Mouse (Mus musculus) intestine, embryonic 15.5 days (tissue): ENCODE results near the gene Pip4k2c. TPM values are rescaled to one million over a fixed set of nuclear protein-coding genes. Genes with fewer than 3 reads are reported as not detected.

Source experiments
- ATAC-seq: fragments of 200-750 bp; cut with Nextera tagmentation; 2 replicates; pipeline ENCODE4 v1.8.0; 2017; ENCODE audit warnings: moderate TSS enrichment, moderate library complexity
- H3K27ac ChIP-seq: fragments of 300-500 bp; sonication (generic); 2 replicates; pipeline ENCODE4 v1.5.1; 2015; ENCODE audit warnings: mild to moderate bottlenecking, inconsistent platforms
- H3K27me3 ChIP-seq: fragments of 300-500 bp; sonication (generic); replicated peaks from 2 replicates; pipeline ENCODE4 v1.6.1; 2015; ENCODE audit warnings: inconsistent platforms
- H3K36me3 ChIP-seq: fragments of 300-500 bp; sonication (generic); 2 replicates; pipeline ENCODE4 v1.6.1; 2015; ENCODE audit warnings: inconsistent platforms
- H3K4me1 ChIP-seq: fragments of 300-500 bp; sonication (generic); replicated peaks from 2 replicates; pipeline ENCODE4 v1.6.1; 2015; ENCODE audit warnings: inconsistent platforms
- H3K4me2 ChIP-seq: fragments of 300-500 bp; sonication (generic); replicated peaks from 2 replicates; pipeline ENCODE4 v1.6.1; 2015; ENCODE audit warnings: mild to moderate bottlenecking, inconsistent platforms
- H3K4me3 ChIP-seq: fragments of 300-500 bp; sonication (generic); replicated peaks from 2 replicates; pipeline ENCODE4 v1.5.1; 2015; ENCODE audit warnings: inconsistent platforms
- H3K9ac ChIP-seq: fragments of 300-500 bp; sonication (generic); 2 replicates; pipeline ENCODE4 v1.6.1; 2015; ENCODE audit warnings: inconsistent platforms
- H3K9me3 ChIP-seq: fragments of 300-500 bp; sonication (generic); 2 replicates; pipeline ENCODE4 v1.6.1; 2016; ENCODE audit warnings: inconsistent platforms
- WGBS: fragments of 180-500 bp; shearing (Covaris S2); methylation state at CpG from one replicate; pipeline ENCODE4 v1.1.7; 2015; 5-methylcytosine and 5-hydroxymethylcytosine counted together
- polyA plus RNA-seq: library from polyadenylated mRNA; unstranded; fragments of >200 nt; fragmentation: Nextera tagmentation; extraction: Ambion mirVana; gene quantifications from 2 replicates; pipeline ENCODE4 v1.2.1, GENCODE M21; 2015

The Pip4k2c gene
- polyA plus RNA-seq, 1 experiment from 2014 or later, result 35.0 TPM

GRCm38 (mm10) chr10:127176228-127176627 lies 35.2 kb downstream of the Pip4k2c start:
- Histone ChIP-seq H3K9ac (no peak overlapping the region), H3K4me2 (no peak overlapping the region), H3K27ac (no peak overlapping the region), H3K4me1 (peaks cover 19% of the 10 kb centered on the region), H3K27me3 (peaks cover 40% of the 10 kb centered on the region), H3K36me3 (no peaks in the 10 kb centered on the region; the same call in 1 of the 2 replicates), H3K9me3 (no peaks in the 10 kb centered on the region), H3K4me3 (no peak overlapping the region)
- 50% methylated on average over 3 of the region's 3 CpGs for WGBS
- ATAC-seq, result no peak

GRCm38 (mm10) chr10:127174170-127174569 lies 37.2 kb downstream of the Pip4k2c start:
- H3K9ac ChIP-seq, result no peak overlapping the region
- peaks cover 34% of the 10 kb centered on the region for H3K27me3 ChIP-seq
- no peak overlapping the region for H3K4me3 ChIP-seq
- peaks cover 30% of the 10 kb centered on the region for H3K4me1 ChIP-seq
- H3K9me3 ChIP-seq, result no peaks in the 10 kb centered on the region
- ATAC-seq, result no peak
- H3K36me3 ChIP-seq, result no peaks in the 10 kb centered on the region; the same call in 1 of the 2 replicates
- no peak overlapping the region for H3K27ac ChIP-seq
- no peak overlapping the region for H3K4me2 ChIP-seq
- WGBS, result 89% methylated on average over 7 of the region's 7 CpGs

GRCm38 (mm10) chr10:127173148-127174065 lies 38.0 kb downstream of the Pip4k2c start:
- Histone ChIP-seq H3K4me1 (peaks cover 26% of the 10 kb centered on the region), H3K36me3 (no peaks in the 10 kb centered on the region; the same call in 1 of the 2 replicates), H3K27ac (no peak overlapping the region), H3K9ac (no peak overlapping the region), H3K27me3 (peaks cover 30% of the 10 kb centered on the region), H3K4me3 (no peak overlapping the region), H3K9me3 (no peaks in the 10 kb centered on the region), H3K4me2 (no peak overlapping the region)
- no peak for ATAC-seq
- 82% methylated on average over 16 of the region's 16 CpGs for WGBS

- H3K9ac ChIP-seq, result no peak overlapping the region
- no peak overlapping the region for H3K27ac ChIP-seq
- no peak for ATAC-seq
- H3K4me1 ChIP-seq, result peaks cover 18% of the 10 kb centered on the region
- no peaks in the 10 kb centered on the region; the same call in 1 of the 2 replicates for H3K36me3 ChIP-seq
- 90% methylated on average over 15 of the region's 15 CpGs for WGBS
- H3K4me2 ChIP-seq, result no peak overlapping the region
- H3K4me3 ChIP-seq, result no peak overlapping the region
- H3K9me3 ChIP-seq, result no peaks in the 10 kb centered on the region
- peaks cover 29% of the 10 kb centered on the region for H3K27me3 ChIP-seq
These were observed 39.7 kb downstream of the Pip4k2c start for GRCm38 (mm10) chr10:127171631-127172200.

DNA sequence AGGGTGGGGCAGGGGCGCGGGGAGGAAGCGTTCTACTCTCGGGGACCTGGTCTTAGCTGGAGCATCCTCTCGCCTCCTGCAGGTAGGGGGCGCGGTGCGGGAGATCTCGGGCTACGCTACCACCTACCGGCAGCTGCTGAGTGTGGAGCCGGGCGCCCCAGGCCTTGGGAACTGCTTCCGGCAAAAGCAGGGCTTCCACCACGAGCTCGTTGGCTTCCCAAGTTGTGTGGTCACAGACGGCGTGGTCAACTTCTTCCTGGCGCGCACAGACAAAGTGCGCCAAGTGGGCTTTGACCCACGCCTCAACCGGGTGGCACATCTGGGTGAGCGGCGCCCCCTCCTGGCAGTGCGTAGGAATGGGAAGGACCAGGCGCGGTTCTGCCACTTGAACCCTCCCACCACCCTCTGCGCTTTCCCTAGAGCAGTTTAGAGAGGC lies 40.5 kb downstream of the Pip4k2c start:
- Histone ChIP-seq H3K36me3 (no peaks in the 10 kb centered on the region; the same call in 1 of the 2 replicates), H3K4me1 (peaks cover 21% of the 10 kb centered on the region), H3K27me3 (peaks cover 31% of the 10 kb centered on the region), H3K4me3 (peak overlapping the region; percentile 38), H3K27ac (no peak overlapping the region), H3K4me2 (peak overlapping the region; percentile 77), H3K9ac (peak overlapping the region; percentile 17; the same call in 1 of the 2 replicates), H3K9me3 (no peaks in the 10 kb centered on the region)
- WGBS, result 3% methylated on average over 29 of the region's 29 CpGs
- ATAC-seq, result peak; percentile 70

- Histone ChIP-seq H3K36me3 (no peaks in the 10 kb centered on the region; the same call in 1 of the 2 replicates), H3K4me1 (peaks cover 25% of the 10 kb centered on the region), H3K27me3 (peaks cover 34% of the 10 kb centered on the region), H3K9me3 (no peaks in the 10 kb centered on the region), H3K4me2 (peak overlapping the region; percentile 77), H3K27ac (no peak overlapping the region), H3K9ac (0 out of 2 replicates have a peak overlapping the region, but pooled peaks have one; percentile 17), H3K4me3 (peak overlapping the region; percentile 38)
- ATAC-seq, result no peak
- WGBS, result 14% methylated on average over 22 of the region's 22 CpGs
These were observed 41.4 kb downstream of the Pip4k2c start for GRCm38 (mm10) chr10:127170002-127170401.

DNA sequence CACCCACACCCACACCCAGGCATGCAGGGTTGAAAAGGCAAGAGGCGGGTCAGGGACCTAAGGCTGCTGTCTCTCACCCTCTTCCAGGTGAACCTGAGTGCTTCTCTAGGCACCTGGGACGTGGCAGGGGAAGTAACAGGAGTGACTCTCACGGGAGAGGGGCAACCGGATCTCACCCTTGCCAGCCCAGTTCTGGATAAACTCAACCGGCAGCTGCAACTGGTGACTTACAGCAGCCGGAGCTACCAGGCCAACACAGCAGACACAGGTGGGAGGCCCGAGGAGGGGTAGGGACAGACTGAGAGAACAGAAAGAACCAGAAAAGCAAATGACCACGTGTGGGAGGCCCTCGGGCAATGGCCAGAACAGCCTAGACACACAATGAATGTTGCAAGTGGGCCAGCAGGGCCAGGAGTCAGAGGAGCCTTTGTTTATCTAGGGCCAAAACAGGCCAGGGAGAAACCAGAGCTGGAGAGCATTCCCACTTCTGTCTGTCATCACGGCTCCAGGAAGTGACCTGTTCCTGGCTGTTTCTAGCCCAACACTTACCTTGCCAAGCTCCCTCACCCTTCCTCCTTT lies 43.7 kb downstream of the Pip4k2c start:
- Histone ChIP-seq H3K9me3 (no peaks in the 10 kb centered on the region), H3K36me3 (no peaks in the 10 kb centered on the region; the same call in 1 of the 2 replicates), H3K4me1 (peaks cover 25% of the 10 kb centered on the region), H3K9ac (peak overlapping the region; percentile 62; the same call in 1 of the 2 replicates), H3K4me3 (peak overlapping the region; percentile 66), H3K27me3 (peaks cover 34% of the 10 kb centered on the region), H3K27ac (peak overlapping the region; percentile 65), H3K4me2 (peak overlapping the region; percentile 99)
- ATAC-seq, result no peak
- 21% methylated on average over 10 of the region's 10 CpGs for WGBS

- peak overlapping the region; percentile 84 for H3K27ac ChIP-seq
- 26% methylated on average over 15 of the region's 15 CpGs for WGBS
- H3K27me3 ChIP-seq, result peaks cover 34% of the 10 kb centered on the region
- ATAC-seq, result no peak
- H3K4me2 ChIP-seq, result peak overlapping the region; percentile 99
- H3K4me1 ChIP-seq, result peaks cover 25% of the 10 kb centered on the region
- peak overlapping the region; percentile 62 for H3K9ac ChIP-seq
- H3K36me3 ChIP-seq, result no peaks in the 10 kb centered on the region; the same call in 1 of the 2 replicates
- peak overlapping the region; percentile 66 for H3K4me3 ChIP-seq
- H3K9me3 ChIP-seq, result no peaks in the 10 kb centered on the region
These were observed 44.4 kb downstream of the Pip4k2c start for GRCm38 (mm10) chr10:127166771-127167613.

DNA sequence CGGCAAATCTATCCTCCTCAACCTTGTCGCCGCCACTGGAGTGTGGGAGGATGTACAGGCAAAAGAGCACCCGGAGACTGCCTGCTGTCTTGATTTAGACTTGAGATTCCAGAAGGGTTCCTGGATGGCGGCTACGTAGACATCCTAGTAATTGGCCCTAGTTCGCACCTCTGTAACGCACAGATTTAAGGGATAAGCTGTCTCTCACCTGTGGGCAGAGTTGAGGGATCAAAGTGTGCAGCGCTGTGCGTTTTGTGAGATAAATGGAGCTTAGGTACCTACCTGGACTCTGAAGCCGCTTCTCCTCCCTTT lies 45.0 kb downstream of the Pip4k2c start:
- Histone ChIP-seq H3K4me1 (peaks cover 25% of the 10 kb centered on the region), H3K27ac (peak overlapping the region; percentile 84), H3K27me3 (peaks cover 34% of the 10 kb centered on the region), H3K9me3 (no peaks in the 10 kb centered on the region), H3K4me2 (peak overlapping the region; percentile 99), H3K9ac (peak overlapping the region; percentile 62), H3K36me3 (no peaks in the 10 kb centered on the region), H3K4me3 (peak overlapping the region; percentile 66)
- 3% methylated on average over 11 of the region's 11 CpGs for WGBS
- ATAC-seq, result no peak

DNA sequence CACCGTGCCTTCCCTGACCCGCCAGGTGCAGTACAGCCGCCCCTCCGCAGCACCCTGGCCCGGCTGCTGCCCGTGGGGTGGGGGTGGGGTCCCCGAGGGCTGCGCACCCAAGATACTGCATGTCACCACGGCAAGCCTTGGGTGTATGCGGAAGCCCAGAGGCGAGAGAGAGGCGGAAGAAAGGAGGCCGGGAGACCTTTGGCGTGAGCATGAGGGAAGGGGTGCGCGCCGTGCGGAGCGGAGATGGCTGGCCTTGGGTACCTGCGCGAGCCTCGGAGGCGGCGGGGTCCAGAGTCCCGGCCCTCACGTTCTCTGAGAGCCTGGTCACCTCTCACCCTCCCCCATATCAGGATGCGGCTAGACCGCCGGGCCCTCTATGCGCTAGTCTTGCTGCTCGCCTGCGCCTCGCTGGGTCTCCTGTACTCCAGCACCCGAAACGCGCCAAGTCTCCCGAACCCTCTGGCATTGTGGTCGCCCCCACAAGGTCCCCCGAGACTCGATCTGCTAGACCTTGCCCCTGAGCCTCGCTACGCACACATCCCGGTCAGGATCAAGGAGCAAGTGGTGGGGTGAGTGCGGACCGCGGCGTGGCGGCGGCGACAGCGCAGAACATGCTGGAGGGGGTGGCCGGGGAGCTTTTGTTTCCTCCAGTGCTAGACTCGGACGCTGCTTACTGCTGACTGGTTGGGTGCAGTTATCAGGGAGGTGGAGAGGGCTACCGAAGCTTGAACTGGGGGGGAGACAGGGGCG lies 45.6 kb downstream of the Pip4k2c start:
- Histone ChIP-seq H3K4me2 (peak overlapping the region; percentile 99), H3K27ac (peak overlapping the region; percentile 84), H3K4me1 (peaks cover 22% of the 10 kb centered on the region), H3K9me3 (no peaks in the 10 kb centered on the region), H3K36me3 (no peaks in the 10 kb centered on the region), H3K27me3 (peaks cover 34% of the 10 kb centered on the region), H3K9ac (peak overlapping the region; percentile 62), H3K4me3 (peak overlapping the region; percentile 66)
- WGBS, result under 1% methylated on average over 56 of the region's 56 CpGs
- ATAC-seq, result peak; percentile 60

DNA sequence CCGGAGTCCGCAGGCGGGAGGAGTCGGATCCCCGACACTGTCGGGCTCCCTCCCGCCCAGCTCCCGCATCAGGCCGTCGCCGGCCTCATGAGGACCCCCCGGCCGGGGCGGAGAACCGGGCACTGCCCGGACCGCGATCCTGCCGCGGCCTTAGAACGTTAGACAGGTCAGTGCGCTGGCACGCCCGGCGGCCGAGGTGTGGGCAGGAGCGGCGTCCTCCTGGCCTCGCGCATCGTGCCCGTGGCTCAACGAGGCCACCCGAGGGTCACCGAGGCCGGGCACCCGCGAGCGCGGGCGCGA lies 46.1 kb downstream of the Pip4k2c start:
- Histone ChIP-seq H3K27ac (peak overlapping the region; percentile 84), H3K4me2 (peak overlapping the region; percentile 99), H3K4me3 (peak overlapping the region; percentile 66), H3K36me3 (no peaks in the 10 kb centered on the region), H3K9ac (peak overlapping the region; percentile 62), H3K27me3 (peaks cover 29% of the 10 kb centered on the region), H3K9me3 (no peaks in the 10 kb centered on the region), H3K4me1 (peaks cover 17% of the 10 kb centered on the region)
- ATAC-seq, result peak; percentile 48
- under 1% methylated on average over 42 of the region's 42 CpGs for WGBS
